Mouse (Mus musculus) C2C12 (cell line): ENCODE measurements around the gene Hs6st3.

Experiments used
- CTCF ChIP-seq: IDR thresholded peaks from one replicate; pipeline ENCODE4 v1.5.1; 2011; ENCODE audit not compliant: control insufficient read depth, insufficient read depth, insufficient read length
- FOSL1 ChIP-seq: IDR thresholded peaks from one replicate; pipeline ENCODE4 v1.8.0; 2011; ENCODE audit warnings: mild to moderate bottlenecking, low read length; ENCODE audit not compliant: poor library complexity, insufficient read depth, severe bottlenecking
- MYOG ChIP-seq: IDR thresholded peaks from one replicate; pipeline ENCODE4 v1.6.1; 2011; ENCODE audit not compliant: control insufficient read depth, insufficient read length; ENCODE audit errors: extremely low read depth
- USF1 ChIP-seq: IDR thresholded peaks from one replicate; pipeline ENCODE4 v1.6.1; 2011; ENCODE audit warnings: low read depth, mild to moderate bottlenecking, control low read depth, moderate library complexity

GRCm38 (mm10) chr14:119741791-119742190, 603.6 kb downstream of the Hs6st3 start:
- TF ChIP-seq CTCF (no peak), USF1 (no peak), MYOG (no peak), FOSL1 (no peak)
